Mouse (Mus musculus) telencephalon, adult 2 months (tissue): ENCODE results near the gene Rpl14.
A peak's percentile ranks its signal among the peaks of the same experiment; 100 is the strongest.
"Not testable (repeated sequence)": the region's sequence is repeated elsewhere in the genome, so short reads cannot be mapped to it uniquely, and the experiment has no call there.

Experiments used
- DNase-seq: peaks from one replicate; pipeline ENCODE4 v3.0.0-alpha.2; 2011; ENCODE audit warnings: low read depth, low spot score

Rpl14 gene

GRCm38 (mm10) chr9:120570741-120571592, at the start of gene Rpl14:
Rpl14 (plus strand) TSS chr9:120571444.
- DNase-seq = peak; percentile 92

GRCm38 (mm10) chr9:120527270-120527669, 44.0 kb upstream of the Rpl14 start:
- no peak for DNase-seq

- DNase-seq = no peak
Observed at GRCm38 (mm10) chr9:120527919-120528318, 43.3 kb upstream of the Rpl14 start.

GRCm38 (mm10) chr9:120528815-120529510, 42.3 kb upstream of the Rpl14 start:
- DNase-seq = no peak

GRCm38 (mm10) chr9:120530471-120530870, 40.8 kb upstream of the Rpl14 start:
- no peak for DNase-seq

- DNase-seq = no peak
Observed at GRCm38 (mm10) chr9:120532062-120532461, 39.2 kb upstream of the Rpl14 start.

GRCm38 (mm10) chr9:120532691-120533090, 38.6 kb upstream of the Rpl14 start:
- no peak for DNase-seq

- DNase-seq = not testable (repeated sequence)
Observed at GRCm38 (mm10) chr9:120533446-120533950, 37.7 kb upstream of the Rpl14 start.

- DNase-seq = no peak
Observed at GRCm38 (mm10) chr9:120539662-120540251, 31.5 kb upstream of the Rpl14 start, which contains the start of gene Entpd3. Entpd3 (plus strand) TSS chr9:120539818.

- DNase-seq = no peak
Observed at GRCm38 (mm10) chr9:120541411-120541810, 29.8 kb upstream of the Rpl14 start.

GRCm38 (mm10) chr9:120542241-120542640, 29.0 kb upstream of the Rpl14 start:
- DNase-seq = no peak

GRCm38 (mm10) chr9:120545994-120546393, 25.2 kb upstream of the Rpl14 start:
- no peak for DNase-seq

GRCm38 (mm10) chr9:120546482-120546881, 24.8 kb upstream of the Rpl14 start:
- DNase-seq = no peak

- no peak for DNase-seq
Observed at GRCm38 (mm10) chr9:120547026-120547668, 24.1 kb upstream of the Rpl14 start.

GRCm38 (mm10) chr9:120550778-120551177, 20.5 kb upstream of the Rpl14 start:
- DNase-seq = no peak

GRCm38 (mm10) chr9:120563590-120563989, 7.7 kb upstream of the Rpl14 start:
- DNase-seq = no peak

- no peak for DNase-seq
Observed at GRCm38 (mm10) chr9:120564247-120564646, 7.0 kb upstream of the Rpl14 start.

- DNase-seq = no peak
Observed at GRCm38 (mm10) chr9:120566384-120566783, 4.9 kb upstream of the Rpl14 start.

GRCm38 (mm10) chr9:120568917-120569316, 2.3 kb upstream of the Rpl14 start:
- no peak for DNase-seq

GRCm38 (mm10) chr9:120569721-120570333, 1.4 kb upstream of the Rpl14 start:
- DNase-seq = no peak

GRCm38 (mm10) chr9:120570334-120570725, 914 bp upstream of the Rpl14 start:
- DNase-seq = no peak
